Mouse (Mus musculus): ENCODE measurements around the gene C1qtnf5. TPM values are rescaled to one million over a fixed set of nuclear protein-coding genes. Genes with fewer than 3 reads are reported as not detected.

C1qtnf5 gene
- total RNA-seq (2018; cell fraction: chromatin; rRNA removed), result 1 to 10 TPM in 1 of 26 experiments, not detected in 25; 2.3 TPM
- not detected for total RNA-seq (2018; cell fraction: cytosol; rRNA removed)
- not detected for total RNA-seq (2018; cell fraction: nucleus; rRNA removed)
- not detected in 3 replicates for polyA plus RNA-seq (2018)

GRCm38 (mm10) chr9:44107110-44107509 lies at the start of gene C1qtnf5:
Gene C1qtnf5 (plus strand): TSS chr9:44107245.
- no peak within 1 kb of the TSS for H3K4me3 ChIP-seq (ENCODE audit: inconsistent target)
- no peak within 1 kb of the TSS for H3K27ac ChIP-seq
- H3K79me2 ChIP-seq (ENCODE audit: inconsistent target), result peaks cover 49% of the 10 kb centered on the region
- WGBS (ENCODE audit: missing documents), result 95% methylated on average over 4 of the region's 8 CpGs
- H3K36me3 ChIP-seq (ENCODE audit: inconsistent target), result no peaks in the 10 kb centered on the region

- no peaks in the 10 kb centered on the region for H3K79me2 ChIP-seq (ENCODE audit: inconsistent target)
- 78% methylated on average over 6 of the region's 6 CpGs for WGBS (ENCODE audit: missing documents)
Observed at GRCm38 (mm10) chr9:44058606-44059005, 48.4 kb upstream of the C1qtnf5 start.

GRCm38 (mm10) chr9:44065177-44065576 lies 41.9 kb upstream of the C1qtnf5 start:
- 43% methylated on average over 1 of the region's 1 CpGs for WGBS (ENCODE audit: missing documents)
- Histone ChIP-seq H3K27ac (no peak overlapping the region), H3K4me3 (ENCODE audit: inconsistent target) (no peak overlapping the region), H3K79me2 (ENCODE audit: inconsistent target) (no peaks in the 10 kb centered on the region), H3K36me3 (ENCODE audit: inconsistent target) (no peaks in the 10 kb centered on the region)

More at GRCm38 (mm10) chr9:44058606-44059005, 48.4 kb upstream of the C1qtnf5 start:
- Histone ChIP-seq H3K4me3 (ENCODE audit: inconsistent target) (no peak overlapping the region), H3K36me3 (ENCODE audit: inconsistent target) (no peaks in the 10 kb centered on the region), H3K27ac (no peak overlapping the region)

- Histone ChIP-seq H3K4me3 (ENCODE audit: inconsistent target) (no peak within 1 kb of the TSS), H3K79me2 (ENCODE audit: inconsistent target) (no peaks in the 10 kb centered on the region), H3K36me3 (ENCODE audit: inconsistent target) (no peaks in the 10 kb centered on the region), H3K27ac (no peak within 1 kb of the TSS)
- 1% methylated on average over 38 of the region's 38 CpGs for WGBS (ENCODE audit: missing documents)
Observed at GRCm38 (mm10) chr9:44066785-44067225, 40.2 kb upstream of the C1qtnf5 start, which contains the start of gene Usp2. Gene Usp2 (plus strand): TSS chr9:44067021.

- H3K79me2 ChIP-seq (ENCODE audit: inconsistent target), result no peaks in the 10 kb centered on the region
- no peak overlapping the region for H3K27ac ChIP-seq
- no peak overlapping the region for H3K4me3 ChIP-seq (ENCODE audit: inconsistent target)
- no peaks in the 10 kb centered on the region for H3K36me3 ChIP-seq (ENCODE audit: inconsistent target)
- WGBS (ENCODE audit: missing documents), result 14% methylated on average over 15 of the region's 15 CpGs
Observed at GRCm38 (mm10) chr9:44067241-44067959, 39.6 kb upstream of the C1qtnf5 start.

- WGBS (ENCODE audit: missing documents), result 92% methylated on average over 6 of the region's 6 CpGs
- no peaks in the 10 kb centered on the region for H3K36me3 ChIP-seq (ENCODE audit: inconsistent target)
- H3K79me2 ChIP-seq (ENCODE audit: inconsistent target), result no peaks in the 10 kb centered on the region
- H3K27ac ChIP-seq, result no peak overlapping the region
- H3K4me3 ChIP-seq (ENCODE audit: inconsistent target), result no peak overlapping the region
Observed at GRCm38 (mm10) chr9:44067960-44068330, 39.1 kb upstream of the C1qtnf5 start.

GRCm38 (mm10) chr9:44069252-44069651 lies 37.8 kb upstream of the C1qtnf5 start:
- Histone ChIP-seq H3K79me2 (ENCODE audit: inconsistent target) (no peaks in the 10 kb centered on the region), H3K36me3 (ENCODE audit: inconsistent target) (no peaks in the 10 kb centered on the region), H3K4me3 (ENCODE audit: inconsistent target) (no peak overlapping the region), H3K27ac (no peak overlapping the region)
- 72% methylated on average over 7 of the region's 7 CpGs for WGBS (ENCODE audit: missing documents)

- Histone ChIP-seq H3K79me2 (ENCODE audit: inconsistent target) (no peaks in the 10 kb centered on the region), H3K36me3 (ENCODE audit: inconsistent target) (no peaks in the 10 kb centered on the region), H3K4me3 (ENCODE audit: inconsistent target) (no peak overlapping the region), H3K27ac (no peak overlapping the region)
- 88% methylated on average over 14 of the region's 14 CpGs for WGBS (ENCODE audit: missing documents)
Observed at GRCm38 (mm10) chr9:44070113-44070843, 36.8 kb upstream of the C1qtnf5 start.

- no peak overlapping the region for H3K4me3 ChIP-seq (ENCODE audit: inconsistent target)
- WGBS (ENCODE audit: missing documents), result 85% methylated on average over 8 of the region's 8 CpGs
- no peaks in the 10 kb centered on the region for H3K36me3 ChIP-seq (ENCODE audit: inconsistent target)
- no peak overlapping the region for H3K27ac ChIP-seq
- H3K79me2 ChIP-seq (ENCODE audit: inconsistent target), result no peaks in the 10 kb centered on the region
Observed at GRCm38 (mm10) chr9:44070844-44071231, 36.2 kb upstream of the C1qtnf5 start.

- WGBS (ENCODE audit: missing documents), result 75% methylated on average over 11 of the region's 11 CpGs
- no peaks in the 10 kb centered on the region for H3K36me3 ChIP-seq (ENCODE audit: inconsistent target)
- no peak overlapping the region for H3K4me3 ChIP-seq (ENCODE audit: inconsistent target)
- H3K27ac ChIP-seq, result no peak overlapping the region
- no peaks in the 10 kb centered on the region for H3K79me2 ChIP-seq (ENCODE audit: inconsistent target)
Observed at GRCm38 (mm10) chr9:44071914-44072598, 35.0 kb upstream of the C1qtnf5 start.

- whole genome bisulfite sequencing (ENCODE audit: missing documents), result 90% methylated on average over 4 of the region's 4 CpGs
- Histone ChIP-seq H3K27ac (no peak overlapping the region), H3K36me3 (ENCODE audit: inconsistent target) (no peaks in the 10 kb centered on the region), H3K79me2 (ENCODE audit: inconsistent target) (no peaks in the 10 kb centered on the region), H3K4me3 (ENCODE audit: inconsistent target) (no peak overlapping the region)
Observed at GRCm38 (mm10) chr9:44072599-44072915, 34.5 kb upstream of the C1qtnf5 start.

- Histone ChIP-seq H3K27ac (no peak overlapping the region), H3K36me3 (ENCODE audit: inconsistent target) (no peaks in the 10 kb centered on the region), H3K4me3 (ENCODE audit: inconsistent target) (no peak overlapping the region), H3K79me2 (ENCODE audit: inconsistent target) (no peaks in the 10 kb centered on the region)
- WGBS (ENCODE audit: missing documents), result 83% methylated on average over 5 of the region's 5 CpGs
Observed at GRCm38 (mm10) chr9:44073115-44073514, 33.9 kb upstream of the C1qtnf5 start.

- WGBS (ENCODE audit: missing documents), result 62% methylated on average over 9 of the region's 9 CpGs
- Histone ChIP-seq H3K4me3 (ENCODE audit: inconsistent target) (no peak overlapping the region), H3K36me3 (ENCODE audit: inconsistent target) (no peaks in the 10 kb centered on the region), H3K79me2 (ENCODE audit: inconsistent target) (no peaks in the 10 kb centered on the region), H3K27ac (no peak overlapping the region)
Observed at GRCm38 (mm10) chr9:44074395-44075275, 32.4 kb upstream of the C1qtnf5 start.
